ENCODE assay signal across 11 mouse cellular contexts in the genomic region with DNA sequence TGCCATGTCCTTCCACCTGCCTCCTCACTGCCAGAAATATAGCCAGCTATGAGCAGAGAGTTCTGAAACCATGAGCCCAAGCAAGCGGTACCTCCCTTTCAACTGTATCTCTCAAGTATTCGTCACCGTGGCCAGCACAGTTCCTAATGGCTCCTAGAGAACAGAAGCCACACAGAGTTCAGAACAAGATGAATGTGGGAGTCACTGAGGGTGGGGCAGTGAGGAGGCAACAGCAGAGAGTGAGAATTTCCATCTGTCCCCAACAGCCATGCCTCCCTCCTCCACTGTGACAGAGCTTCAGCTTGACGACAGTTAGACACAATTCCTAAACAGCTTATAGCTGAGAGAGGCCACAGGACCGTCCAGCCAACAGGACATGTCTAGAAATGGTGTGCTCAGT. TPM values are rescaled to one million over a fixed set of nuclear protein-coding genes. Genes with fewer than 3 reads are reported as not detected.
DNase-seq lines count a peak whose midpoint lies in the region; ATAC-seq lines count a peak whose summit lies in the region.
"Had no signal": no experiment of that assay in that cellular context is flagged by ENCODE, and none has a peak within 500 bp of the region (broad histone marks: within the 10 kb centered on the region; RNA-seq: fewer than 3 reads in every experiment).

No protein-coding gene starts in this region.

- H3K4me3 ChIP-seq in liver, embryonic 11.5 days (ENCODE audit: low read depth, low read length), result no peak overlapping the region
- H3K4me3 ChIP-seq: liver, embryonic 15.5 days; myocyte had no signal

- no peaks in the 10 kb centered on the region for H3K9me3 ChIP-seq in liver, embryonic 11.5 days (ENCODE audit: control insufficient read depth, low read length)
- H3K9me3 ChIP-seq: G1E; liver, embryonic 15.5 days had no signal

- intact Hi-C loops in left cerebral cortex, postnatal 4 days (cut with DNase I), result loop anchor here (5.0 to 10.0 kb wide), 2 partner anchors 572 to 619 kb away; no protein-coding TSS in a partner anchor

- no peaks in the 10 kb centered on the region for H3K4me1 ChIP-seq in liver, embryonic 11.5 days (replicated peaks; ENCODE audit: control insufficient read depth, insufficient read depth, low read length)
- H3K4me1 ChIP-seq: liver, embryonic 15.5 days had no signal

- ATAC-seq in liver, embryonic 11.5 days (replicated peaks; ENCODE audit: low FRiP score), result no peak

- no peak overlapping the region for H3K9ac ChIP-seq in liver, embryonic 11.5 days (ENCODE audit: low read depth, low read length)
- H3K9ac ChIP-seq: liver, embryonic 15.5 days had no signal

- no peak overlapping the region for H3K27ac ChIP-seq in liver, embryonic 11.5 days (ENCODE audit: low read depth, low read length)
- H3K27ac ChIP-seq: liver, embryonic 15.5 days had no signal

- no peak overlapping the region for H3K4me2 ChIP-seq in liver, embryonic 11.5 days
- H3K4me2 ChIP-seq: liver, embryonic 15.5 days had no signal

- H3K27me3 ChIP-seq in liver, embryonic 11.5 days (replicated peaks; ENCODE audit: control insufficient read depth, insufficient read depth, low read length), result no peaks in the 10 kb centered on the region
- H3K27me3 ChIP-seq: liver, embryonic 15.5 days had no signal

- peak; percentile 80 for DNase-seq in heart, adult 11 months
- no peak for DNase-seq in heart, postnatal 4 days
- peak; percentile 29 to 60 for DNase-seq in left cerebral cortex, adult 18-20 months (ENCODE audit: low spot score in 2 of 2)
- DNase-seq in left cerebral cortex, postnatal 4 days, result no peak
- peak; percentile 76 for DNase-seq in brain, adult 2 months (ENCODE audit: low read depth, low spot score)
- peak; percentile 45 for DNase-seq in lung, postnatal 10 days
- no peak for DNase-seq in urinary bladder, postnatal 25 days (ENCODE audit: low spot score)
- no peak for DNase-seq in liver, embryonic 11.5 days (ENCODE audit: low spot score)

- no peaks in the 10 kb centered on the region for H3K36me3 ChIP-seq in liver, embryonic 11.5 days (ENCODE audit: control insufficient read depth, insufficient read depth, low read length)
- H3K36me3 ChIP-seq: liver, embryonic 15.5 days had no signal

- WGBS in liver, embryonic 11.5 days, result 71% methylated on average over 5 of the region's 5 CpGs

RNA-seq across cellular contexts. Expression of a gene that starts 41.4 kb away (rescaled TPM):
- total RNA-seq in heart, postnatal 4 days (2021), result 10 to 100 TPM; 18.8 to 19.8 TPM
- 10 to 100 TPM; 83.4 to 84.9 TPM for total RNA-seq in left cerebral cortex, adult 18-20 months (2021)
- 10 to 100 TPM; 84.9 to 88.1 TPM for total RNA-seq in left cerebral cortex, postnatal 4 days (2021)
- 40.9 and 43.2 TPM in 2 replicates for polyA plus RNA-seq in liver, embryonic 11.5 days (2014; fragmentation: Nextera tagmentation; extraction: Ambion mirVana)

Comparison
In these comparisons a context has a peak if more than half of its experiments do, and no peak if none do; other contexts are left out.
1. DNase-seq: peak in heart, adult 11 months (single experiment), left cerebral cortex, adult 18-20 months (2 of 2), brain, adult 2 months (single experiment) and lung, postnatal 10 days (single experiment); none in heart, postnatal 4 days (single experiment), left cerebral cortex, postnatal 4 days (single experiment), urinary bladder, postnatal 25 days (single experiment) and liver, embryonic 11.5 days (single experiment).
2. RNA of a gene that starts 41.4 kb away (total RNA-seq): 84.9 to 88.1 TPM in left cerebral cortex, postnatal 4 days and 83.4 to 84.9 TPM in left cerebral cortex, adult 18-20 months; 18.8 to 19.8 TPM in heart, postnatal 4 days; every median in the first group is over 4 times any median in the second.